Mouse (Mus musculus) intestine, embryonic 16.5 days (tissue): ENCODE results near the gene Ccdc85c. TPM values are rescaled to one million over a fixed set of nuclear protein-coding genes. Genes with fewer than 3 reads are reported as not detected.

Experiments
- ATAC-seq: fragments of 200-750 bp; cut with Nextera tagmentation; 2 replicates; pipeline ENCODE4 v1.8.0; 2017; ENCODE audit warnings: moderate TSS enrichment, moderate library complexity
- H3K27ac ChIP-seq: fragments of 300-500 bp; sonication (generic); 2 replicates; pipeline ENCODE4 v1.5.1; 2014; ENCODE audit warnings: mild to moderate bottlenecking, low read length
- H3K27me3 ChIP-seq: fragments of 300-500 bp; sonication (generic); replicated peaks from 2 replicates; pipeline ENCODE4 v1.6.1; 2014; ENCODE audit warnings: low read length, control low read depth, mixed read lengths; ENCODE audit not compliant: control insufficient read depth, insufficient read depth
- H3K36me3 ChIP-seq: fragments of 300-500 bp; sonication (generic); 2 replicates; pipeline ENCODE4 v1.6.1; 2014; ENCODE audit warnings: low read length, control low read depth; ENCODE audit not compliant: control insufficient read depth, insufficient read depth
- H3K4me1 ChIP-seq: fragments of 300-500 bp; sonication (generic); 2 replicates; pipeline ENCODE4 v1.6.1; 2014; ENCODE audit warnings: low read length, control low read depth, mixed read lengths; ENCODE audit not compliant: control insufficient read depth, insufficient read depth
- H3K4me2 ChIP-seq: fragments of 300-500 bp; sonication (generic); 2 replicates; pipeline ENCODE4 v1.6.1; 2014; ENCODE audit warnings: low read depth, low read length, control low read depth
- H3K4me3 ChIP-seq: fragments of 300-500 bp; sonication (generic); 2 replicates; pipeline ENCODE4 v1.5.1; 2014; ENCODE audit warnings: mild to moderate bottlenecking, low read length
- H3K9ac ChIP-seq: fragments of 300-500 bp; sonication (generic); 2 replicates; pipeline ENCODE4 v1.6.1; 2014; ENCODE audit warnings: low read depth, low read length
- H3K9me3 ChIP-seq: fragments of 300-500 bp; sonication (generic); 2 replicates; pipeline ENCODE4 v1.6.1; 2016; ENCODE audit warnings: low read length, control low read depth; ENCODE audit not compliant: control insufficient read depth
- WGBS: fragments of 180-500 bp; shearing (Covaris S2); extraction: QIAGEN DNeasy Blood & Tissue Kit; methylation state at CpG from one replicate; pipeline ENCODE4 v1.1.7; 2014; 5-methylcytosine and 5-hydroxymethylcytosine counted together
- polyA plus RNA-seq: library from polyadenylated mRNA; unstranded; fragments of >200 nt; fragmentation: Nextera tagmentation; extraction: Ambion mirVana; gene quantifications from 2 replicates; pipeline ENCODE4 v1.2.1, GENCODE M21; 2015

Gene Ccdc85c
- polyA plus RNA-seq, 1 experiment from 2014 or later, result 4.8 TPM

DNA sequence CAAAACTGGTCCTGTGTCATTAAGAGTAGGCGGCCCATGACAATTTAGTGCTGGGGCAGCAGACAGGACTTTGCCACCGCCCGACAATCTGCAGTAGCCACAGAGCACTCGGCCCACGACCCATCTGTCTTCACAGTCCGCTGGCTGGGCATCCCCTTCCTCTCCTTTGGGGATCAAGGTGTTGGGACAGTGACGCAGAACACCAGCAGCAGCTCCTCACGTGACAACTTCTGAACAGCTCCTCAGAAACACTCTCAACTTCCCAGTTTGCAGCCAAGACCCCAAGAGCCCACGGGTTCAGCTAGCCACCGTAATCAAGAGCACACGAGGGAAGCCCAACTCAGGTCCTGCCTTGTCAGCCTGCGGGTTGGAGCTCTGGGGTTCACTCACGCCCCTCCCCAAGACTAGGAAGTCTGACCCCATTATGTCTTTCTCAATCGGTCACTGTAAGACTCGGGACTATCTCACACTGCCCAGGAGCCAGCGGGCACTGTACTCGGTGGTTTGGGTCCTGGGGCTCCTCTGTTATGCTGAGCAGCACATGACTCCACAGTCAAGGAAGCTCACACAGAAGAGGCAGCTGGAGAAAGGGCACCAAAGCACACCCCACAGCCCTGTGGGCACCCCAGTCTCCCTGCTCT is 36.7 kb downstream of the Ccdc85c start:
- Histone ChIP-seq H3K4me3 (no peak overlapping the region), H3K9me3 (no peaks in the 10 kb centered on the region), H3K27ac (no peak overlapping the region), H3K4me2 (no peak overlapping the region), H3K27me3 (no peaks in the 10 kb centered on the region), H3K9ac (no peak overlapping the region), H3K4me1 (peaks cover 81% of the 10 kb centered on the region), H3K36me3 (no peaks in the 10 kb centered on the region)
- no peak for ATAC-seq
- 75% methylated on average over 17 of the region's 17 CpGs for WGBS

DNA sequence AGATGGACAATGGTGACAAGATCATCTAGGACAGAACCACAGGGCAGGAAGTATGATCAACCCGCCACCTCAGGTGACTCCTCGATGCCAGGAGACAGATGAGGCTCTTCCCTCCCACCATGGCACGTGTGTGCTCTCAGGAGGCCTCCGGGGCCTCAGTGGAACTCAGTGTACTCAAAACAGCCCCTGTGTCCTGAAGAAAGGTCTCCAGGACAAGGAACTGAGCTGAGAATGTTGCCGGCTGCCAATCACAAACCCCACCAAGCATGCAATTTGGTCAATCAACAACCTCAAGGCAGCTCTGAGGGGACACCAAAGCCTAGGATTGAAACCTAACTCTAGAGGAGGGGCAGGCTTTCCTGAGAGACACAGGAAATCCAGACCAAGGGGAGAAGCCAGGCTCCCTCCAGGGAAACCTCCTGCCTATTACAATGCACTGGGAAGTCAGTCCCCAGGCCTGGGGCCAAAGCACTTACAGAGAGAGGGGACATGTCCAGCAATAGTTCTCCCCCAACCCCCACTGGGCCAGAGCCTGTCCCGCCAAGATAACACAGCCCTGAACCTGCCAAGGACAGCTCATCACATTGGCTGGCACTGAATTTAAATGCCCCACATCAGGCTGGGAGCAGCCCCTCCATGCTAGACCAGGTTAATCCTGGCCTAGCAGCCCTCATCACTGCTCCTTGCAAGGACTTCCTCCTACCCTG is 37.8 kb downstream of the Ccdc85c start:
- no peak overlapping the region for H3K4me3 ChIP-seq
- WGBS, result 63% methylated on average over 6 of the region's 6 CpGs
- H3K27ac ChIP-seq, result no peak overlapping the region
- H3K27me3 ChIP-seq, result no peaks in the 10 kb centered on the region
- no peak overlapping the region for H3K4me2 ChIP-seq
- no peak for ATAC-seq
- H3K4me1 ChIP-seq, result peaks cover 83% of the 10 kb centered on the region
- H3K36me3 ChIP-seq, result no peaks in the 10 kb centered on the region
- H3K9me3 ChIP-seq, result no peaks in the 10 kb centered on the region
- H3K9ac ChIP-seq, result no peak overlapping the region

DNA sequence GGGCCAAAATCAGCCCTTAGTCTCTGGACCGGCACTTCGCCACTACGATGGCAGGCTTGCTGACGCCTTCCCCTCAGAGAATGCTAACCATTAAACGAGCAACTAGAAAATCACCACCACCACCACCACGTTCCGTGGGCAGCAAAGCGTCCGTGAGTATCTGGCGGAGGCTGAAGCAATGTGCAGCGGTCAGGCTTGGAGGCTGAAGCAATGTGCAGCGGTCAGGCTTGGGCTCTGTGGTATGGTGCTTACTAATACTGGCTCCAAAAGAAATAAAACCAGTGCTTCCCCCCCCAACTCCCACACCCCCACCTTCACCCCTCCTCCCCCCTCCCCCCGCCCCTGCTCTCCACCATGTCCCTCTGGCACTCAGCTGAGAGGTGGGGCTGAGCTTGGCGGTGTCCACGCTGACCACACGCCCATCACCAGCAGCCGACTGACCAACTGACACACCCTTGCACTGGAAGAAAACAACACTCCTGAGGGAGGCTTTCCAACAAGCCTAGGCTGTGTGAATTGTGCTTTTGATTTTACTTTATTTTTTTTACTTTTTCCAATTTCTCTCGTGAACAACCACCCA is 39.2 kb downstream of the Ccdc85c start:
- no peak overlapping the region for H3K4me2 ChIP-seq
- no peaks in the 10 kb centered on the region for H3K27me3 ChIP-seq
- H3K9me3 ChIP-seq, result no peaks in the 10 kb centered on the region
- no peak for ATAC-seq
- peak overlapping the region; percentile 11; the same call in 1 of the 2 replicates for H3K27ac ChIP-seq
- H3K4me3 ChIP-seq, result no peak overlapping the region
- peaks cover 82% of the 10 kb centered on the region for H3K4me1 ChIP-seq
- WGBS, result 77% methylated on average over 18 of the region's 18 CpGs
- H3K9ac ChIP-seq, result no peak overlapping the region
- H3K36me3 ChIP-seq, result no peaks in the 10 kb centered on the region

DNA sequence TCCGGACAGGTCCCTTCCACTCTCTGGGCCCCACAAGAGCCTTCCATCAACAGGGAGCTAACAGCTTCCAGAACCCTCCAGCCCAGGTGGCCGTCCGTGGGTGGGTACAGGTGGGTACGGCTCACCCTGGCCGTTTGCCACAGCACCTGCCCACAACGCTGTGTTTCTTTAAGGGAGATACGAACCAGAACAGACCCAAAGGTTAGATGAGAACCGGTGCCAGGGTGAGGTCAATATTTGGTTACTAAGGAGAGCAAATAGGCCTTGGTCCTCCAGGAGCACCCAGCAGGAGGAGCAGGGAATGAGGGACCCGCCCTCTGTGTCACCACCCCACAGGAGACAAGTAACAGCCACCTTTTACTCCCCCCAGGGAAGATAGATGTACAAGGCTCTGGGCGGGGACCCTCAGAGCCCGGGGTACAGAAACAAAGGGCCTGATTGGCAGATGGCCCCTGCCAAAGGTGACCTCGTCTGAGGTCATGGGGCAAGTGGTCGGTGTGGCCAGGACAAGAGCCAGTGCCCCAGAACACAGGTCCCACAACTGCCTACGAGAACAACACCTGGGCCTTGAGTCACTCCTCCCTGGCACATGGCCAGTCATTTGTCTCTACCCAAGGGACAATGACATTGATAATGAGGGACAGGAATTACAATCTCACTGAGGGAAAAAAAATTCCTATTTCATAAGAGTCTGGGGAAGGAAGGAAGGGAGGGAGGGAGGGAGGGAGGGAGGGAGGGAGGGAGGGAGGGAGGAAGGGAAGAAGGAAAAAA is 40.2 kb downstream of the Ccdc85c start:
- Histone ChIP-seq H3K9ac (peak overlapping the region; percentile 33), H3K4me1 (peaks cover 78% of the 10 kb centered on the region), H3K27ac (peak overlapping the region; percentile 79), H3K4me3 (no peak overlapping the region), H3K36me3 (no peaks in the 10 kb centered on the region), H3K27me3 (no peaks in the 10 kb centered on the region), H3K9me3 (no peaks in the 10 kb centered on the region), H3K4me2 (no peak overlapping the region)
- whole genome bisulfite sequencing, result 57% methylated on average over 14 of the region's 14 CpGs
- peak; percentile 32; the same call in 1 of the 2 replicates for ATAC-seq

DNA sequence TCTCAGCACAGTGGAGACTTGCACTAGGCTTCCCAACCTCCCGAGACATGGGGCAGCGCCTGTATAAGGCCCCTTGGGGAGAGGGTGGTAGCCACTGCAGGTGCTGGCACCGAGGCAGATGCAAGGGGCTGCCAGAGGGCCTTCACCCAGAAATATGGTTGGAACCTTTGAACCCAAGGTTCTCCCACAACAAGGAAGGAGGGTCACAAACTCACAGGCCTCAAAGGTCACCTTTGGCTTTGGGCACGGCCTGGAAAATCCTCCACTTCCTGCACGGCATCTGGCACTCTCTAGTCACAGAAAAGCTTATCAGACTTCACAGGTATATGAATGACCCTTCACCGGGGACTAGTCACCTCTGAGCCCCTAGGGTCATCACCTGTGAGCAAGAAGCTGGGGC is 41.5 kb downstream of the Ccdc85c start:
- H3K9me3 ChIP-seq, result no peaks in the 10 kb centered on the region
- 69% methylated on average over 6 of the region's 6 CpGs for WGBS
- H3K4me2 ChIP-seq, result no peak overlapping the region
- peaks cover 73% of the 10 kb centered on the region for H3K4me1 ChIP-seq
- H3K36me3 ChIP-seq, result no peaks in the 10 kb centered on the region
- H3K4me3 ChIP-seq, result no peak overlapping the region
- H3K9ac ChIP-seq, result 0 out of 2 replicates have a peak overlapping the region, but pooled peaks have one; percentile 2
- H3K27me3 ChIP-seq, result no peaks in the 10 kb centered on the region
- peak overlapping the region; percentile 79 for H3K27ac ChIP-seq
- peak; percentile 52 for ATAC-seq

DNA sequence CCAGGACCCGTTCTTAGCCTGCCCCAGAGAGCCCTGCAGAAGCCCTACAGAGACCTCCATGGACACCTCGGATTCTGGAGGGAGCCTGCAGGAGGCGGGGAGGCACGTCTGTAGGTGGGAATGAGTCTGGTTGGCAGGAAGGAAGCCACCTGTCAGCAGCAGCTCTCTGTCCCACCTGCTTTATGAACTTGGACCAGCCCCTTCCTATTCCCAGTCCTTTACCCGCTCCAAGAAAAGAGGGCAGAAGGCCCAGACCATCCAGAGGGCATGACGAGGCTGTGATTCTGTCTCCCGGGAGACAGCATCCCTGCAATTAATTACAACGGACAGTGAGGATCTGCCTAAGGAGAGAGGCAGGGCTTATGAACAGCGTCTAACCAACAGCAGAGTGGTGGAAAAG is 43.3 kb downstream of the Ccdc85c start:
- Histone ChIP-seq H3K27ac (no peak overlapping the region), H3K9ac (no peak overlapping the region), H3K27me3 (no peaks in the 10 kb centered on the region), H3K36me3 (no peaks in the 10 kb centered on the region), H3K4me2 (no peak overlapping the region), H3K4me1 (peaks cover 60% of the 10 kb centered on the region), H3K9me3 (no peaks in the 10 kb centered on the region), H3K4me3 (no peak overlapping the region)
- WGBS, result 37% methylated on average over 9 of the region's 9 CpGs
- no peak for ATAC-seq

DNA sequence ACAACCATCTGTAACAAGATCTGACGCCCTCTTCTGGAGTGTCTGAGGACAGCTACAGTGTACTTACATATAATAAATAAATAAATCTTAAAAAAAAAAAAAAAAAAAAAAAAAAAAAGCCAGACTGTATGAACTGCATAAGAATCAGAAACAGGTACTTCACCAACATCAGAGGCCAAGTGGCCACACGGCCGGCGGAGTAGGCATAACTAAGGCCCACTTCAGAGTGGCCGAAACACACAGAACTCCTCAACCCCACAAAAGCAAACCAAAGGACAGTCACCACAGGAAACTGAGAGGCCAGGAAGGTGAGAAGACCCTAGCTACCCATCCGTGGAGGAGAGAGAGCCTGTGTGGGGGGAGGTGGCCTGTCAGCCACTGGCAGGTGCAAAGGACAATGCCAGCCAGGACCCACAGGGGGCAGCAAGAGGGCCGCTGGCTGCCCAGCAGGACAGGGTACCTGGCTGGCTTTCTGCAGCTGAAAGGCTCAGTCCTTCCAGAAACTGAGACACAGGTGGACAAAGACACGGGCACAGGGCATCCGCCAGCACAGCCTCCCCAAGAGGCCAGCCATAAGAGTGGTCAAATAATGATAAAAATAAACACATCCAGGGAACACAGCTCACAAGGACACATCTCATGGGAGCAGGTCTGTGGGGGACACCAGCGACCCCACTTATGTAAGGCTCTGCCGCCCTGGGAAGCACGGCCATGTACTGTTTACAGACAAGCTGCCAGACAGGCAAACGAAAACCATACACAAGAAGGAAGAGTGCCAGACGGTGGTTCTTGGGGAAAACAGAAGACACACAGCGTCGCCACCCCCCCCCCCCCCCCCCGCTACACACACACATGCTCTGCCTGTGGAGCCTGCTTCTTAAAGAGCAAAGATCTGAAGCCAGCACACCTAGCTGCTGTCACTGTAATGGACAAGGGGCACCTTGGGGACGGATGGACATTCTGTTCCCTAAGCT is 44.1 kb downstream of the Ccdc85c start:
- Histone ChIP-seq H3K9ac (0 out of 2 replicates have a peak overlapping the region, but pooled peaks have one; percentile 16), H3K36me3 (no peaks in the 10 kb centered on the region), H3K4me3 (no peak overlapping the region), H3K9me3 (no peaks in the 10 kb centered on the region), H3K27me3 (no peaks in the 10 kb centered on the region), H3K4me2 (no peak overlapping the region), H3K4me1 (peaks cover 55% of the 10 kb centered on the region), H3K27ac (no peak overlapping the region)
- 50% methylated on average over 17 of the region's 18 CpGs for WGBS
- no peak for ATAC-seq

DNA sequence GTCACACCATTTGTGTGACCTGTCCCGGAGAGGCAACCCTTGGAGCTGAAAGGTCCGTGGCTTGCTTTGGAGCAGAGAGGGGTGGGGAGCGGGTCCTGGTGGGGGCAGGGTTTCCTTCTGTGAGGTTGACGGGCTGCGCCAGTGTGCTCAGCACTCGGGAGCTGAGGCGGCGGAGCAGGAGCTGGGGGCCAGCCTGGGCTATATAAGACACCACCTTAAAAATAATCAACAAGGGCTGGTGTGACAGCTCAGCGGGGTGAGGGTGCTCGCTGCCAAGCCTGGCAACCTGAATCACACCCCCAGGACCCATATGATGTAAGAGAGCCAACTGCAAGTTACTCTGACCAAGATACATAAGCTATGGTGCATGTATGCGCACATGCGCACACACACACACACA is 45.1 kb downstream of the Ccdc85c start:
- WGBS, result 81% methylated on average over 12 of the region's 12 CpGs

More for the DNA sequence above, 45.1 kb downstream of the Ccdc85c start:
- Histone ChIP-seq H3K9me3 (no peaks in the 10 kb centered on the region), H3K4me2 (no peak overlapping the region), H3K9ac (no peak overlapping the region), H3K4me1 (peaks cover 51% of the 10 kb centered on the region), H3K27me3 (no peaks in the 10 kb centered on the region), H3K4me3 (no peak overlapping the region), H3K36me3 (no peaks in the 10 kb centered on the region), H3K27ac (no peak overlapping the region)
- ATAC-seq, result no peak
